Mouse (Mus musculus) intestine, embryonic 14.5 days (tissue): ENCODE results near the gene Arid1b. TPM values are rescaled to one million over a fixed set of nuclear protein-coding genes. Genes with fewer than 3 reads are reported as not detected.

Experiments
- ATAC-seq: fragments of 200-750 bp; cut with Nextera tagmentation; replicated peaks from 2 replicates; pipeline ENCODE4 v1.8.0; 2017; ENCODE audit warnings: low read depth, moderate number of reproducible peaks, moderate TSS enrichment, moderate library complexity; ENCODE audit not compliant: low FRiP score, low TSS enrichment
- DNase-seq: peaks from one replicate; pipeline ENCODE4 v3.0.0-alpha.2; 2018; ENCODE audit warnings: low spot score
- H3K27ac ChIP-seq: fragments of 300-500 bp; sonication (generic); 2 replicates; pipeline ENCODE4 v1.5.1; 2014; ENCODE audit warnings: low read depth, mild to moderate bottlenecking, control low read depth
- H3K27me3 ChIP-seq: fragments of 300-500 bp; sonication (generic); replicated peaks from 2 replicates; pipeline ENCODE4 v1.6.1; 2014; ENCODE audit warnings: low read length, control low read depth; ENCODE audit not compliant: control insufficient read depth, insufficient read depth
- H3K36me3 ChIP-seq: fragments of 300-500 bp; sonication (generic); 2 replicates; pipeline ENCODE4 v1.6.1; 2014; ENCODE audit warnings: low read length, control low read depth; ENCODE audit not compliant: control insufficient read depth, insufficient read depth
- H3K4me1 ChIP-seq: fragments of 300-500 bp; sonication (generic); replicated peaks from 2 replicates; pipeline ENCODE4 v1.6.1; 2014; ENCODE audit warnings: low read length, control low read depth, mixed read lengths; ENCODE audit not compliant: control insufficient read depth, insufficient read depth
- H3K4me2 ChIP-seq: fragments of 300-500 bp; sonication (generic); 2 replicates; pipeline ENCODE4 v1.6.1; 2014; ENCODE audit warnings: low read length
- H3K4me3 ChIP-seq: fragments of 300-500 bp; sonication (generic); 2 replicates; pipeline ENCODE4 v1.5.1; 2014; ENCODE audit warnings: low read depth, low read length, control low read depth, mixed read lengths
- H3K9ac ChIP-seq: fragments of 300-500 bp; sonication (generic); 2 replicates; pipeline ENCODE4 v1.6.1; 2014; ENCODE audit warnings: mild to moderate bottlenecking, low read length
- H3K9me3 ChIP-seq: fragments of 300-500 bp; sonication (generic); 2 replicates; pipeline ENCODE4 v1.6.1; 2016; ENCODE audit warnings: low read length, control low read depth; ENCODE audit not compliant: control insufficient read depth
- WGBS: fragments of 180-500 bp; shearing (Covaris S2); extraction: QIAGEN DNeasy Blood & Tissue Kit; methylation state at CpG from one replicate; pipeline ENCODE4 v1.1.7; 2014; 5-methylcytosine and 5-hydroxymethylcytosine counted together
- polyA plus RNA-seq: library from polyadenylated mRNA; unstranded; fragments of >200 nt; fragmentation: Nextera tagmentation; extraction: Ambion mirVana; gene quantifications from 2 replicates; pipeline ENCODE4 v1.2.1, GENCODE M21; 2014

Arid1b gene
- polyA plus RNA-seq, 1 experiment from 2014 or later: 16.4 TPM

DNA sequence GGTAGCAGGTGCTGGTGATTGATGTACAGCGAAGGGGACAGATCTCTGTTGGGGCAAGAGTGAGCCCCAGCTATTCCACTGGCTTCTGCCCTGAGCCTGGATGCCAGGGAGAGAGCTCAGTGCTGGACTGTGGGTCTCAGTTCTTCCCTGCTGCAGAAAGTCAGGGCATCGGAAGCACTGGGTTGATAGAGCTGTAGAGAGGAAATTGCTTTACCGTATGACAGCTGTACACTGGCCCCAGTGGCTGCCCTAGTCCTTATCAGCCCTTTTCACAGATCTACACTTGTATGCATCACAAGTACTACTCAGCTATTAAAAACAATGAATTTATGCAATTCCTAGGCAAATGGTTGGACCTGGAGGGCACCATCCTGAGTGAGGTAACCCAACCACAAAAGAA, 40.1 kb downstream of the Arid1b start:
- Histone ChIP-seq H3K36me3 (no peaks in the 10 kb centered on the region), H3K9me3 (no peaks in the 10 kb centered on the region), H3K4me2 (no peak overlapping the region), H3K4me3 (no peak overlapping the region), H3K27ac (no peak overlapping the region), H3K4me1 (0 out of 2 replicates have a peak, but pooled peaks cover 11% of the 10 kb centered on the region), H3K9ac (no peak overlapping the region), H3K27me3 (no peaks in the 10 kb centered on the region)
- 96% methylated on average over 3 of the region's 3 CpGs for whole genome bisulfite sequencing
- ATAC-seq: no peak
- no peak for DNase-seq

GRCm38 (mm10) chr17:5036200-5036835, 42.2 kb downstream of the Arid1b start:
- no peaks in the 10 kb centered on the region for H3K9me3 ChIP-seq
- no peaks in the 10 kb centered on the region for H3K27me3 ChIP-seq
- no peak overlapping the region for H3K4me3 ChIP-seq
- no peak overlapping the region for H3K27ac ChIP-seq
- no peak overlapping the region for H3K4me2 ChIP-seq
- H3K9ac ChIP-seq: no peak overlapping the region
- H3K36me3 ChIP-seq: 0 out of 2 replicates have a peak, but pooled peaks cover 3% of the 10 kb centered on the region
- no peaks in the 10 kb centered on the region for H3K4me1 ChIP-seq
- no peak for DNase-seq
- ATAC-seq: no peak
- WGBS: 59% methylated on average over 2 of the region's 2 CpGs

GRCm38 (mm10) chr17:5037199-5037598, 43.1 kb downstream of the Arid1b start:
- Histone ChIP-seq H3K9ac (no peak overlapping the region), H3K27ac (no peak overlapping the region)
- ATAC-seq: no peak

GRCm38 (mm10) chr17:5039826-5040225, 45.7 kb downstream of the Arid1b start:
- no peak for ATAC-seq
- WGBS: 84% methylated on average over 2 of the region's 2 CpGs

More at GRCm38 (mm10) chr17:5037199-5037598, 43.1 kb downstream of the Arid1b start:
- H3K4me2 ChIP-seq: no peak overlapping the region
- no peaks in the 10 kb centered on the region for H3K27me3 ChIP-seq
- H3K9me3 ChIP-seq: no peaks in the 10 kb centered on the region
- H3K4me1 ChIP-seq: no peaks in the 10 kb centered on the region
- no peak overlapping the region for H3K4me3 ChIP-seq
- H3K36me3 ChIP-seq: peaks cover 3% of the 10 kb centered on the region; the same call in 1 of the 2 replicates
- WGBS: 90% methylated on average over 8 of the region's 8 CpGs
- DNase-seq: no peak

DNA sequence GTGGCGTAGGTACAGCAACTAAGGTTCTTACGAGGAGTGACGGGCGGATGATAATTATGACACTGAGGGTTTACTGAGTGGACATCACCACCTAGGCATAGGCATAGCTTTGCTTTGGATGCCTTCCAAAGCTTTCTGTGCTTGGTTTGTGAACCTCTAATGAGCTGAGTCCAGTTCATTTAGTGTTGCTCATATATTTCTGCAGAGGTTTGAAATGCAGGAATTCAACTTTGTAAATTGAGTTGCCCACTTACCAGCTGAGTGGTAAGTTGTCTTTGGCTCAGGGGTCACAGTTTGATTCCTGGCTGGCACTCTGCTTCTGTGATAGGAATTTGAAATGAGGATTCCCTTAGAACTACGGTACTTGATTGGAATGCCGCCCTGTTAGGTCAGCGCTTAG, 49.7 kb downstream of the Arid1b start:
- no peak overlapping the region for H3K4me2 ChIP-seq
- ATAC-seq: no peak

More at GRCm38 (mm10) chr17:5039826-5040225, 45.7 kb downstream of the Arid1b start:
- Histone ChIP-seq H3K4me2 (no peak overlapping the region), H3K4me3 (no peak overlapping the region), H3K27me3 (no peaks in the 10 kb centered on the region), H3K4me1 (no peaks in the 10 kb centered on the region), H3K9ac (no peak overlapping the region), H3K36me3 (peaks cover 9% of the 10 kb centered on the region; the same call in 1 of the 2 replicates), H3K9me3 (no peaks in the 10 kb centered on the region), H3K27ac (no peak overlapping the region)
- DNase-seq: no peak

GRCm38 (mm10) chr17:5045613-5046012, 51.5 kb downstream of the Arid1b start:
- H3K4me3 ChIP-seq: no peak overlapping the region
- no peaks in the 10 kb centered on the region for H3K9me3 ChIP-seq
- H3K27me3 ChIP-seq: no peaks in the 10 kb centered on the region
- H3K9ac ChIP-seq: no peak overlapping the region
- ATAC-seq: no peak
- H3K4me2 ChIP-seq: no peak overlapping the region
- no peak overlapping the region for H3K27ac ChIP-seq
- no peaks in the 10 kb centered on the region; the same call in 1 of the 2 replicates for H3K4me1 ChIP-seq
- WGBS: 93% methylated on average over 5 of the region's 5 CpGs
- peaks cover 12% of the 10 kb centered on the region for H3K36me3 ChIP-seq
- no peak for DNase-seq

More for the DNA sequence above, 49.7 kb downstream of the Arid1b start:
- Histone ChIP-seq H3K9ac (no peak overlapping the region), H3K36me3 (peaks cover 9% of the 10 kb centered on the region; the same call in 1 of the 2 replicates), H3K9me3 (no peaks in the 10 kb centered on the region), H3K4me3 (no peak overlapping the region), H3K4me1 (no peaks in the 10 kb centered on the region), H3K27me3 (no peaks in the 10 kb centered on the region), H3K27ac (no peak overlapping the region)
- DNase-seq: no peak
- 83% methylated on average over 7 of the region's 7 CpGs for WGBS

DNA sequence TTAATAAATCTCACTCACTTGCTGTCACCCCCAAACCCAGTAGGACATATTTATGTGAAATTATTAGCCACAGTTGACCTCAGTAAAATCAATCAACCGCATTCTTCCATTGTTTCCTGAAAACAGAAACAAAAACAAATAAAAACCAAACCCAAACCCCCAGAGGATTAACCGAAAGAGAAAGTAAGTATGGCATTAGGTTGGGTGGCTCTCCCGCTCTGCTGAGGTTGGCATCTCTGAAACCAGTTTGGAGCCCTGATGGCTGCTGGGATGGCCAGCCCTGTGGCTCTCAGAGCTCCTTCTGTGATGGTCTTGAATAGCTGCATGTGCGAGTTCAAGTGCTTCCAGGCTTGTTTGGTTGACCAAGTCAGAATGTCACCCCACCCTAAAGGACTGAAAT, 53.2 kb downstream of the Arid1b start:
- Histone ChIP-seq H3K9ac (no peak overlapping the region), H3K36me3 (peaks cover 11% of the 10 kb centered on the region; the same call in 1 of the 2 replicates), H3K27me3 (no peaks in the 10 kb centered on the region), H3K27ac (no peak overlapping the region), H3K4me3 (no peak overlapping the region), H3K4me2 (no peak overlapping the region), H3K9me3 (no peaks in the 10 kb centered on the region), H3K4me1 (peaks cover 9% of the 10 kb centered on the region)
- ATAC-seq (no peak), DNase-seq (no peak)
- WGBS: 89% methylated on average over 4 of the region's 4 CpGs

GRCm38 (mm10) chr17:5050266-5050665, 56.1 kb downstream of the Arid1b start:
- WGBS: 72% methylated on average over 8 of the region's 8 CpGs
- Histone ChIP-seq H3K27ac (no peak overlapping the region), H3K4me1 (peaks cover 27% of the 10 kb centered on the region)

More at GRCm38 (mm10) chr17:5050266-5050665, 56.1 kb downstream of the Arid1b start:
- H3K9me3 ChIP-seq: no peaks in the 10 kb centered on the region
- H3K27me3 ChIP-seq: no peaks in the 10 kb centered on the region
- no peak overlapping the region for H3K4me2 ChIP-seq
- H3K4me3 ChIP-seq: no peak overlapping the region
- no peak overlapping the region for H3K9ac ChIP-seq
- no peak for ATAC-seq
- DNase-seq: no peak
- peaks cover 4% of the 10 kb centered on the region; the same call in 1 of the 2 replicates for H3K36me3 ChIP-seq
